In the genomic region with DNA sequence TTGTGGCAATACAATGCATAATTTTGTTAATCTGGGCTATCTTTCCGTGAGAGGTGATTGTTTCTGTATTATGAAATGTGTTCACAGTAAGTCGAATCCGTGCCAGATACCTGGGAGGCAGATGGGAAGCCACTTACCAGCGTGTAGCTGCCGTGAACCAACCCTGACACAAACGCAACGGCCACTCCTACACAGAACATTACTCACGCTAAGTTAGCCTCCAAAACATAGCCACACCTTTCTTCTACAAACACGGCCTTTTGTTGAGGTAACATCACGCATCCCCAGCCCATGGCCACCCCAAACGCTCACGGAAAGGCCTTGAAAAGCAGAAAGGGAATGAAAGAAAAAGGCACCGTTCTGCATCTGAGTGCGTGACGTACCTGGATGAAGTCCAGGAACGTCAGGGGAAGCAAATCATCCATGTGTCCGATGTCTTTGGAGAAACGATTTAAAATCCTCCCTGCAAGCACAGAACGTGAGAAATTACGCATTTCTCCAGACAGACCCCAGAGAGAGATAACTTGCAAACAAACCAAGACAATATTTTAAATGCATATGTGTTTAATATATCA, we compare ENCODE assay signal across 16 mouse cellular contexts.
DNase-seq lines count a peak whose midpoint lies in the region; ATAC-seq lines count a peak whose summit lies in the region.
"Had no signal": no experiment of that assay in that cellular context is flagged by ENCODE, and none has a peak within 500 bp of the region (broad histone marks: within the 10 kb centered on the region; RNA-seq: fewer than 3 reads in every experiment).

No protein-coding gene starts in this region.

- H3K4me3 ChIP-seq in forebrain, embryonic 15.5 days, result no peak overlapping the region
- no peak overlapping the region for H3K4me3 ChIP-seq in forebrain, embryonic 12.5 days (replicated peaks)
- H3K4me3 ChIP-seq: limb, embryonic 15.5 days had no signal

- no peak for ATAC-seq in forebrain, embryonic 15.5 days (replicated peaks)
- ATAC-seq in forebrain, embryonic 12.5 days (ENCODE audit: low FRiP score), result no peak
- 0 out of 2 replicates have a peak, but pooled peaks have one; percentile 36 for ATAC-seq in cerebellum, adult (ENCODE audit: insufficient number of reproducible peaks, low FRiP score, low TSS enrichment)
- ATAC-seq: liver, postnatal 0 days had no signal

- H3K27me3 ChIP-seq in forebrain, embryonic 15.5 days, result peaks cover 3% of the 10 kb centered on the region; the same call in 1 of the 2 replicates
- peaks cover 56% of the 10 kb centered on the region for H3K27me3 ChIP-seq in forebrain, embryonic 12.5 days

- no peaks in the 10 kb centered on the region for H3K9me3 ChIP-seq in forebrain, embryonic 15.5 days
- H3K9me3 ChIP-seq in forebrain, embryonic 12.5 days, result no peaks in the 10 kb centered on the region
- H3K9me3 ChIP-seq: limb, embryonic 15.5 days; midbrain, embryonic 10.5 days had no signal

- H3K36me3 ChIP-seq in forebrain, embryonic 15.5 days, result no peaks in the 10 kb centered on the region
- no peaks in the 10 kb centered on the region for H3K36me3 ChIP-seq in forebrain, embryonic 12.5 days (replicated peaks)
- H3K36me3 ChIP-seq: limb, embryonic 15.5 days; midbrain, embryonic 10.5 days had no signal

- H3K9ac ChIP-seq in forebrain, embryonic 15.5 days (replicated peaks), result no peak overlapping the region
- no peak overlapping the region for H3K9ac ChIP-seq in forebrain, embryonic 12.5 days
- H3K9ac ChIP-seq: limb, embryonic 15.5 days; liver, postnatal 0 days had no signal

- WGBS in forebrain, embryonic 15.5 days, result 46% methylated on average over 20 of the region's 20 CpGs
- 69% methylated on average over 20 of the region's 20 CpGs for WGBS in forebrain, embryonic 12.5 days

- H3K4me1 ChIP-seq in forebrain, embryonic 15.5 days, result peaks cover 20% of the 10 kb centered on the region
- peaks cover 34% of the 10 kb centered on the region for H3K4me1 ChIP-seq in forebrain, embryonic 12.5 days

- peak; percentile 69 to 77 for DNase-seq in cerebellum, postnatal 10 days
- peak; percentile 56 for DNase-seq in gonadal fat pad, adult 2 months (ENCODE audit: low read depth)
- no peak for DNase-seq in left cerebral cortex, adult 11 months (ENCODE audit: low spot score)
- no peak for DNase-seq in frontal cortex, postnatal 14 days (ENCODE audit: low spot score in 2 of 2)
- DNase-seq: adrenal gland, postnatal 10 days; heart, adult 18-20 months; heart, postnatal 4 days; kidney, adult 18-20 months; kidney, postnatal 14 days; liver, postnatal 0 days; thymus, postnatal 36 days had no signal

- H3K27ac ChIP-seq in forebrain, embryonic 15.5 days (replicated peaks), result no peak overlapping the region
- H3K27ac ChIP-seq in forebrain, embryonic 12.5 days, result no peak overlapping the region
- H3K27ac ChIP-seq: limb, embryonic 15.5 days had no signal

- H3K4me2 ChIP-seq in forebrain, embryonic 15.5 days (replicated peaks), result peak overlapping the region; percentile 26; the same call in 1 of the 2 replicates
- no peak overlapping the region for H3K4me2 ChIP-seq in forebrain, embryonic 12.5 days
- H3K4me2 ChIP-seq: limb, embryonic 15.5 days had no signal

Comparison
In these comparisons a context has a peak if more than half of its experiments do, and no peak if none do; other contexts are left out.
1. DNase-seq: peak in cerebellum, postnatal 10 days (2 of 2) and gonadal fat pad, adult 2 months (single experiment); none in left cerebral cortex, adult 11 months (single experiment) and frontal cortex, postnatal 14 days (0 of 2).